8 mouse cellular contexts compared by ENCODE assay signal in the genomic region with DNA sequence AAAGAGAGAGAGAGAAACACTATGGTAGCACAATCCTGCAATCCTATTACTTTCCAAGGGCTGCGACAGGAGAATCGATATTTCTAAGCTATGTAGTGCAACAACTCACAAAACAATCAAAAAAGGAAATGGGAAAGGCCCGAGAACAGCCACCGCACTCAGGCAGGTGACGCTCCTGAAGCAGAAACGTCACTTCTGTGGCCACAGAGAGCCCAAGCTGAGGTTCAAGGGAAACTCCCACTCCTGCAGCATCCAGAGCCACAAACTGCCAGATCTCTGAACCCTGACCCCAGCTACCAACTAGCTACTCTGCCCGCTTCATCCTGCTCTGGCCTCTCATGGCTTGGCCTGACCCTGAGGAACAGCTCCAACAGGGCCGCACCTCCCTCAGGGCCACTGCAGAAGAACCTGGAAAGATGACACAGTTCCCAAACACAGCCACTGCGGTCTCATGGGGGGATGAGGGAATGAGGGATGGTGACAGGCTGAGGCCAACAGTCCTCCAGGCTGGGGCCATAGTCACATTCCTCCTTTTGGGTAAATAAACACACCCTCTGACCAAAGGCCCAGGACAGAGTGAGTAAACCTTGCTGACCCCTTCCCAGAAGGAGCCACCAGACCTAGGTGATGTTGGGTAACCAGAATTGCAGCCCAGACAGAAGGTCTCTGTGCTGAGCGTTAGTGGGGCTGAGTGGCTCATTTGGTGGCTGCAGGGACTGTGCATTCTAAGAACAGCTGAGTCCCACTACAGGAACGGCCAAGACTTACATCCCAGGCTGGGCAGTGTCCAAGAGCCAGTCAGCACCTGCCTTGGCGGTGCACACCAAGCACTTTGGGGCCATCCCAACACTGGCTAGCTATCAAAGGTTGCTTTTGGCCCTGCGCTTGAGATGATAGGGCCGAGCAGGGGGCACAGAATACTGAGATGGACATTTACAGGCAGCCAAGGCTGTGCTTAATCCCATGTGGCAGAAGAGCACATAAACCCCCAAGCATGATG. TPM values are rescaled to one million over a fixed set of nuclear protein-coding genes. Genes with fewer than 3 reads are reported as not detected.
A peak's percentile ranks its signal among the peaks of the same experiment; 100 is the strongest.
DNase-seq lines count a peak whose midpoint lies in the region; ATAC-seq and TF ChIP-seq lines count a peak whose summit lies in the region.

No protein-coding gene starts in this region.

- peak overlapping the region; percentile 97; the same call in 1 of the 2 replicates for H3K4me2 ChIP-seq in lung, embryonic 14.5 days
- H3K4me2 ChIP-seq in heart, embryonic 13.5 days: peak overlapping the region; percentile 92

- 0 out of 2 replicates have a peak, but pooled peaks cover 6% of the 10 kb centered on the region for H3K27me3 ChIP-seq in lung, embryonic 14.5 days (ENCODE audit: insufficient read depth, low read length)
- H3K27me3 ChIP-seq in heart, embryonic 13.5 days (replicated peaks): peaks cover 40% of the 10 kb centered on the region

- H3K4me1 ChIP-seq in lung, embryonic 14.5 days (ENCODE audit: insufficient read depth): 0 out of 2 replicates have a peak, but pooled peaks cover 3% of the 10 kb centered on the region
- H3K4me1 ChIP-seq in heart, embryonic 13.5 days: peaks cover 41% of the 10 kb centered on the region

- H3K27ac ChIP-seq in lung, embryonic 14.5 days (ENCODE audit: low read depth): no peak overlapping the region
- peak overlapping the region; percentile 61 for H3K27ac ChIP-seq in heart, embryonic 13.5 days (replicated peaks)

- no peak overlapping the region for H3K9ac ChIP-seq in lung, embryonic 14.5 days
- H3K9ac ChIP-seq in heart, embryonic 13.5 days: peak overlapping the region; percentile 83; the same call in 1 of the 2 replicates

- 51% methylated on average over 14 of the region's 14 CpGs for WGBS in lung, embryonic 14.5 days
- 61% methylated on average over 14 of the region's 14 CpGs for WGBS in heart, embryonic 13.5 days

- ATAC-seq in lung, embryonic 14.5 days (ENCODE audit: insufficient read depth): no peak
- no peak for ATAC-seq in heart, embryonic 13.5 days (ENCODE audit: extremely low read depth, insufficient number of reproducible peaks, low FRiP score, low TSS enrichment)
- no peak for ATAC-seq in activated CD4-positive, CD25-positive, alpha-beta regulatory T cell, adult 4 months

- no peak overlapping the region for H3K4me3 ChIP-seq in lung, embryonic 14.5 days (ENCODE audit: low read depth, low read length)
- H3K4me3 ChIP-seq in heart, embryonic 13.5 days: peak overlapping the region; percentile 64; the same call in 1 of the 2 replicates

- H3K36me3 ChIP-seq in lung, embryonic 14.5 days (ENCODE audit: insufficient read depth): no peaks in the 10 kb centered on the region
- H3K36me3 ChIP-seq in heart, embryonic 13.5 days: no peaks in the 10 kb centered on the region

- no peak for DNase-seq in lung, embryonic 14.5 days
- DNase-seq in lung, postnatal 14 days: no peak
- DNase-seq in cerebellum, adult 8-10 months: peak; percentile 43
- peak; percentile 59 for DNase-seq in naive thymus-derived CD4-positive, alpha-beta T cell, adult 2 months (ENCODE audit: low read depth)
- DNase-seq in right cerebral cortex, postnatal 36 days (ENCODE audit: low spot score in 2 of 2): no peak
- no peak for DNase-seq in layer of hippocampus, adult 9-10 months (ENCODE audit: low spot score)

- no peak for TF ChIP-seq CTCF in lung, embryonic 14.5 days (IDR thresholded peaks at IDR 0.05; ENCODE audit: low read depth)

- H3K9me3 ChIP-seq in lung, embryonic 14.5 days (ENCODE audit: low read depth, low read length): no peaks in the 10 kb centered on the region
- no peaks in the 10 kb centered on the region for H3K9me3 ChIP-seq in heart, embryonic 13.5 days

RNA-seq across cellular contexts. Expression of a gene that starts 1.2 kb away (rescaled TPM):
- polyA plus RNA-seq in lung, embryonic 14.5 days (2014; fragmentation: Nextera tagmentation; extraction: Ambion mirVana): 4.5 and 5.2 TPM in 2 replicates
- 3.2 TPM in 2 replicates for polyA plus RNA-seq in heart, embryonic 13.5 days (2015; fragmentation: Nextera tagmentation; extraction: Ambion mirVana)
- 10 to 100 TPM in 1 of 2 experiments, 1 to 10 TPM in 1; 9.9 to 11.0 TPM for polyA plus RNA-seq in activated CD4-positive, CD25-positive, alpha-beta regulatory T cell, adult 4 months (2017; shearing (Covaris generic))

RNA-seq across cellular contexts. Expression of a gene that starts 32.4 kb away (rescaled TPM):
- polyA plus RNA-seq in lung, embryonic 14.5 days (2014; fragmentation: Nextera tagmentation; extraction: Ambion mirVana): 3.8 and 5.0 TPM in 2 replicates
- polyA plus RNA-seq in heart, embryonic 13.5 days (2015; fragmentation: Nextera tagmentation; extraction: Ambion mirVana): 69.3 and 83.9 TPM in 2 replicates
- 1 to 10 TPM in 1 of 2 experiments, under 1 TPM in 1; 0.86 to 1.3 TPM for polyA plus RNA-seq in activated CD4-positive, CD25-positive, alpha-beta regulatory T cell, adult 4 months (2017; shearing (Covaris generic))

RNA-seq across cellular contexts. Expression of a gene that starts 57.1 kb away (rescaled TPM):
- polyA plus RNA-seq in lung, embryonic 14.5 days (2014; fragmentation: Nextera tagmentation; extraction: Ambion mirVana): 253 and 291 TPM in 2 replicates
- 129 and 149 TPM in 2 replicates for polyA plus RNA-seq in heart, embryonic 13.5 days (2015; fragmentation: Nextera tagmentation; extraction: Ambion mirVana)
- polyA plus RNA-seq in activated CD4-positive, CD25-positive, alpha-beta regulatory T cell, adult 4 months (2017; shearing (Covaris generic)): 10 to 100 TPM; 38.7 to 44.6 TPM

Comparison
In these comparisons a context has a peak if more than half of its experiments do, and no peak if none do; other contexts are left out.
1. DNase-seq: peak in cerebellum, adult 8-10 months (single experiment) and naive thymus-derived CD4-positive, alpha-beta T cell, adult 2 months (single experiment); none in lung, embryonic 14.5 days (single experiment), lung, postnatal 14 days (single experiment), right cerebral cortex, postnatal 36 days (0 of 2) and layer of hippocampus, adult 9-10 months (single experiment).
2. RNA of a gene that starts 32.4 kb away (polyA plus RNA-seq): 69.3 to 83.9 TPM in heart, embryonic 13.5 days; 3.8 to 5.0 TPM in lung, embryonic 14.5 days and 0.86 to 1.3 TPM in activated CD4-positive, CD25-positive, alpha-beta regulatory T cell, adult 4 months; every median in the first group is over 10 times any median in the second.